Mouse (Mus musculus): ENCODE measurements around the gene Mat2a.
"Not testable (repeated sequence)": the region's sequence is repeated elsewhere in the genome, so short reads cannot be mapped to it uniquely, and the experiment has no call there.

Gene Mat2a

GRCm38 (mm10) chr6:72456567-72456966 lies 17.2 kb upstream of the Mat2a start:
- DNase-seq (ENCODE audit: low read depth, low spot score): no peak

DNA sequence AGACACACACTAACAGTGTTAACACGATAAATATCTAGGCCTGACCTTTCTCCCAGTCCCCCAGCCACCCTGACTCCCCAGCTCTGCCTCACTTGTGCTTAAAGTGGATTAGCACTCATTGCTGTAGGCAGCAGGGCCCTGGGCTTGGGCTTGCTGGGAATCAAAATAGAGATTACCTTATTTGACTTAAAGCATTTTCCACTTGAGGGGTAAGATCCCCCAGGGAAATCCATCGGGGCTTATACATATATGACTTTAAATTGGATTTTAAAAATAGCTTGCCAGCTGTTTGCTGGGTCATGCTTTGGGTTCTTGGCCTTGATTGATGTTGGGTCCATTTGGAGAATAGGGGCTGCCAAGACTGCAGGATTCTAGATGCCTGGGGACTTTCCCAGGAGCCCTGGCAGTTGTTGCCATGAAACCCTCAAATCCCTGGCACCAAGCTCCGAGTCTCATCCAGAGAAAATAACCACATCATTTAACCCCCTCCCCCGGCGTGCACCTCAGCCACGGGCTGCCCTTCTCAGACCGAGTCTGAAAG lies 15.5 kb upstream of the Mat2a start:
- peak; percentile 45 for DNase-seq (ENCODE audit: low read depth, low spot score)

GRCm38 (mm10) chr6:72454072-72454746 lies 14.9 kb upstream of the Mat2a start:
- no peak for DNase-seq (ENCODE audit: low read depth, low spot score)

DNA sequence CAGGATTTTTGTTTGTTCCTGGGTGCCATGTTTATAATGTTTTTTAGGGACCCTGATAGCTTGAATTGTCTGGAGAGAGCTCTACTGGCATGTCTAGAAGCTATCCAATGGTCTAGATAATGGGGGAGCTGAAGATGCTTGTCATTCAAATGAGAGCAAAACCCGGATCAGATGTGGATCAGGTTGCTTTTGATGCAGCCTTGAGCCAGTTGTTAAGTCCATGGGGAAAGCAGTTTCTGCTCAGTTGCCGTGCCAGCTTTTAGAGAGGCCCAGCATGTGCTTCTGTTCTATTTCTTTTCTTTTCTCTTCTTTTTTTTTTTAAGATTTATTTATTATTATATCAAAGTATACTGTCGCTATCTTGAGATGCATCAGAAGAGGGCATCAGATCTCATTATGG lies 14.2 kb upstream of the Mat2a start:
- DNase-seq (ENCODE audit: low read depth, low spot score): no peak

- DNase-seq (ENCODE audit: low read depth, low spot score): no peak
Observed at GRCm38 (mm10) chr6:72452329-72452728, 13.0 kb upstream of the Mat2a start.

- DNase-seq (ENCODE audit: low read depth, low spot score): not testable (repeated sequence)
Observed at GRCm38 (mm10) chr6:72451778-72452177, 12.4 kb upstream of the Mat2a start.

- DNase-seq (ENCODE audit: low read depth, low spot score): no peak
Observed at GRCm38 (mm10) chr6:72447487-72447886, 8.1 kb upstream of the Mat2a start.

GRCm38 (mm10) chr6:72445011-72445410 lies 5.7 kb upstream of the Mat2a start:
- DNase-seq (ENCODE audit: low read depth, low spot score): no peak

DNA sequence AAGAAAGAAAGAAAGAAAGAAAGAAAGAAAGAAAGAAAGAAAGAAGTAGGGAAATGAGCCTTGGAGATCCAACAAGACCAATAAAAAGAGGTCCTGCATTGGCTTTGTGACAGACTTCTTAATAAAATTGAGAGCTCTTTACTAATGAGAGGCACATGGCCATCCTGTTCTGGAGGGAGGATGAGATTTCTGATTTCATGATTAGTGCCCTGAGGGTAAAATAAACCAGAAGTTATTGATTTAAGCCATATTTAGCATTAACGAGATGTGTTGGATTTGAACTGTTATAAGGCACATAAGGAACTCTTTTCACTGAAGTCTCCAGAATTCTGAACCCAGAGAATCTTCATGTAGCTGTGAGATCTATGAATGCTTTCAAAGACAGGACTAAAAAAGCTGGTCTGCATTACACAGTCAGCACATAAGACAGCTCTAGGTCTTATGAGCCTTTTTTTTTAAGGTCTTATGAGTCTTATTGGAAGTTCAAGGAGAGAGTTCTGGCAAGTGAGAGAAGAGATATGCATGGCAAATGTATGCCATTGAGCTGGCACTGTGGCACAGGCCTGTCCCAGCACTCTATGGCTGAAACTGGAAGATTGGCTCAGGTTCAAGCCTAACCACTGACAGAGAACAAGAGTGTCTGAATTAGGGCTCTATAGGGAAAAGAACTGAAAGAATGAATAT lies 3.7 kb upstream of the Mat2a start:
- DNase-seq (ENCODE audit: low read depth, low spot score): no peak

DNA sequence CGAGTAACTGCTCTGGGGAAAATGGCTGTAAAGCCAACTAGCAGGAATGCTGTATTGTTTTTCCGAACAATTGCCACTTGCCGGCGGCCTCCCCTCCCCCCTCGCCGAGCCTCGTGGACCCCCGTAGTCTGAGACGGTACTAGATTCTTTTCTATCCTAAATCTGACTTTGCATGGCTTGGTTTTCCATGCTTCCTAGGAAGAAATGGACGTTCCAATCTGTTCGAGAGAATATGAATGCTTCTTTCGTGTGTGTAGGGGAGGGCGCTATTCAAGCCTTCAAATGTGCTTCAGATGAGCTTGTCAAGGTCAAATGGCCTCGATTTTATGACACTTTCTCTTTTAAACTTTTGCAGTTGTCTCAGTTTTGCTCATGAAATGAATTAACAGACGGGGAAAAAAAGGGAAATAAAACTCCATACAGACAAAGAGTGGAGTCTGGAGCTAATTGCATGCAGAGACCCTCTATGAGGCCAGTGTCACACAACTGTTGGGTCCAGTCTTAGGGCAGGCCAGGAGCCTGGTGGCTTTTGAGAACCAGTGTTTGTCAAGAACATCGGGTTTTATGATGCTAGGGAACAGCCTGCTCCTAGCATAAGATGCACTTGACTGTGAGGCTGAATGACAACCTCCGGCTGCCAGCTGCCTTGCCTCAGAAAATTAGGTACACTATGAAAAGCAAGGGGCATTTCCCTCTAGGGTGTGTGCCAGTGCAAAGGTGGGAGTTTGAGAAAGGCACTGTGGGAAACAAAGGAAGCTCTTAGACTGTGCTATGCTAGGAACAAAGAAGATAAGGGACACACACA lies 1.0 kb upstream of the Mat2a start:
- no peak for DNase-seq (ENCODE audit: low read depth, low spot score)

DNA sequence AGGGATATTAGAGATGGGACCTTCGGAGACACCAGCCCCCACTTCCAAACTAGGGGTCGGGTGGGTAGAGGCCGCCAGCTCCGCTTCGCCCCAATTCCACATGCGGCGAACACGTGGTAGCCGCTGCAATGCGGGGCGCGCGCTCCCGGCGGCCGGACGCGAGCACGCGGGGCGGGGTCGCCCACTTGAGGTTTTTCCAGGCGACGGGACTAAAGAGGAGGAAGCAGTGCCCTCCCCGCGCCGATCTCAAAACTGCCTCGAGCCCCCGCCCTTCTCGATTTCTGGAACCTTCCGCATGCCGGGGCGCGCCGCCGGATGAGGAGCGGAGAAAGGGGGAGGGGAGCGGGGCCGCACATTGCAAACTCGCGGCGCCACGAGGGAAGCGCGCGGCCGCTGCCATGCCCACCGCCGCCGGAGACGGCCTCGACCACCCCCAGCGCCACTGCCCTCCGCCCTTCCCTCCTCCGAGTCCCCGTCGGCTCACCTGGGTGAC lies 450 bp downstream of the Mat2a start:
- peak; percentile 88 for DNase-seq (ENCODE audit: low read depth, low spot score)

DNA sequence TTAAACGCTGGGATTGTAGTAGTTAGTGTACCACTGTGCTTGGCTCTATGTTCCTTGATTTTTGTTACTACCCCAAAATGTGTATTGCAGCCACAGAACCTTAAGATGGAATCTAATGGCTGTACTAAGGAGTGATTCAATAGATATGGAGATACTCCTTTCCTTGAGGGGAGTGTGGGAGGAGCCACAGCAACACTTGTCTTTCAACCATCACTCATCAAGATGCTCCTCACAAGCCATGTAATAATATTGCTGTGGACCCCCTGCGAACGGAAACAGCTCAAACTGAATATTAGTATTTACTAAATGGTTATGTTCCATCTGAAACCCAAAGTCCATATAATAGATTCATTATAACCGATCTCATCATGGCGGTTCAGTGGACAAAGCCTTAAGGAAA lies 1.1 kb downstream of the Mat2a start:
- peak; percentile 50 for DNase-seq (ENCODE audit: low read depth, low spot score)

DNA sequence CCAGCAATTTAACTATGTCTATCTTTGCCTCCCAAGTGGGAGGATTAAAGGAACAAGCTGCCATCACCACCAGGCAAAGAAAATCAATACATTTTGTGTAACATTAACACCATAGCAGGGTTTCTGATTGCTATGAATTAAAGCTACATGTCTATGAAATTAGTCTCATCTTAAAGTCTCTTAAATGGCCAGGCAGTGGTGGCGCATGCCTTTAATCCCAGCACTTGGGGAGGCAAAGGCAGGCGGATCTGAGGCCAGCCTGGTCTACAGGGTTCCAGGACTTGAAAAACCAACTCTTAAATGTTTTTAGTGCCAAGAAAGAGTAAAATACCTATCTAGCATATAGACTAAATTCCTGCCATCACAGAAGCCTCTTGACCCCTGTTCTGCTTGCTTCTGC lies 7.2 kb downstream of the Mat2a start:
- DNase-seq (ENCODE audit: low read depth, low spot score): no peak

DNA sequence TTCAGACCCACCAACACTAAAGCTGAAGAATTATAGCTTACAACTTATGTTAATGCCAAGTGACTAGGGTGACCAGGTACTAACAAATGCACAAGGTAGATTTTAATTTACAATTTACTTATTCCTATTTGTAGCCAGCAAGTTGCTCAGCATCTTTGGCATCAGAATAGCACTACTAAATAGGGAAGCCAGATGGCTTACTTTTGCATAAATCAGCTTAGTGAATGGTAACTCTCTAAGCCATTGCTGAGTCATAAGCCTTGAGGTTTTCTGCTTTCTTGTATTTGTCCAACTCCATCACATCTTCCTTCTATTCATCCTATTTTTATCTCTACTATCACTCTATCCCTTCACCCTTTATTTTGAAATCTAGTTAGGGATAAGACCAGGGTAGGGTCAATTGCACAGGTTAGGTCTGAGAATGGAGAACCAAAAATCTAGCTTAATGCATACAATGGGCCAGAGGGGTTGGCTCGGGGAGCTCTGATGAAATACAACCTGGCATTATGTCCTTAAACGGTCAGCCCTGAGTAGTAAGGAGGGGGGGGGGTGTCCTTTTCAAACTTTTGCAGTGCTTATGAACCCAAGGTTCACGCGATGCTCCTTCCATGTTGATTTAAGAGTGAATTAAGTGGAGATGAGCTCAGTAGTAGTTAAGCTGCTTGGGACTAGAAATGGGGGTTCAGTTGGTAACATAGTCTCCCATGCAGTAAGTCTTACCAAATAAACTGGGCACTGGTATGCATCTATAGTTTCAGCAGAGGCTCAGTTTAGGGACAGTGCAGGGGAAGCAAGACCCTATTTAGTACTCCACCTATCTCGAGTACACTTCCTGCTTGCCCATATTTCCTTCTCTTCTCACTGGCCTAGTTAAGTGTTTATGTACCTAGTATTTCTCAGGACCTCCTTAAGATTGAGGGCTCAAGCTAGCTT lies 8.1 kb downstream of the Mat2a start:
- peak; percentile 75 for DNase-seq (ENCODE audit: low read depth, low spot score)

- DNase-seq (ENCODE audit: low read depth, low spot score): no peak
Observed at GRCm38 (mm10) chr6:72429061-72429842, 10.1 kb downstream of the Mat2a start.

DNA sequence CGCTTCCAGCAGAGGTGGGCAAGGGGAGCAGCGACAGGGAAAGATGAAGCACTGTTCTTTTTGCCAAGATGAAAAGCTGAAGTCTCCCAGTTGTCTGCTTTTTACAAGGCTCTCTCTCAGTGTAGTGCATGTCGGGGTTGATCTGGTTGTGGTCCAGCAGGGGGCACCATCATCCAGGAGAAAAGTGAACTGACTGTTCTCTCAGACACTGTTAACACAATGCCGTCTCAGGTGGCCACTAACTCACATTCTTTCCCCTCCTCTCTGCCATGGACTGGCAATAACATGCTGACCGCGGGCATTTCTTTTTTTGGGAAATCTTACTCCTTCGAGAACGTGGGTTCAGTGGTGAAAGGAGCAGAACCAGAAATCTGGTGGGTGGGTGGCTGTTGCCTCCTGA lies 11.3 kb downstream of the Mat2a start:
- peak; percentile 92 for DNase-seq (ENCODE audit: low read depth, low spot score)

DNA sequence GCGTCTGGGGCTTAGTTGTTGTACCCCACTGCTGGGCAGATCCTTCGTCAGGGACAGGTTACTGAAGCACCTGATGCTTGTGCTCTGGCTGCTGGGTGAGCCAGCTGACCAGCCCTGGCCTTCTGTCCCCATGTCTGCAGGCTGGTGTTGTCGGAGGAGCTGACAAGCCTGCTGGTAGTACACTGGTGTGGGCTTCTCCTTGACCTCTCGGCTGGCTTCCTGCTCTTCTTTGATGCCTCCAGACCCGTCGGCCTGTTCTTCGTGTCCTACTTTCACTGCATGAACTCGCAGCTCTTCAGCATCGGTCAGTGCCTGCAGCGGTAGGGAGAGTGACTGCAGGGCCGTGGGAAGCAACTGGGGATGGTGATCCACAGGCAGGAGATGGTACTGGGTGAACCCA lies 13.7 kb downstream of the Mat2a start:
- no peak for DNase-seq (ENCODE audit: low read depth, low spot score)

DNA sequence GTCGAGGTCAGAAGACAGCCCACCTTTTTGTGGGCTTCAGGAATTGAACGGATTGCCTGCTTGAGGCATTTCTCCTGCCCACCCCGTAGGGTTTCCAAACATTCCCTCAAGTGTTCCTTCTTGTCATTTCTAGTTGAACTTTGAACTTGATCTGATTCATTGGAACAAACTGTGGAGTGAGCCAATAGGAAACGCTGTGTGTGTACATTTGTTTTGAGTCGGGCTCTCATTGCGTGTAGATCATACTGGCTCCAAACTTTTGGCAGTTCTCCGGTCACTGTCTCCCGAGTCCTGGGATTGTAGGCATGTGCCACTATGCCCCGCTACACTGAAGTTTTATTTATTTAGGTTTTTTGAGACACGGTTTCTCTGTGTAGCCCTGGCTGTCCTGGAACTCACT lies 18.5 kb downstream of the Mat2a start:
- DNase-seq (ENCODE audit: low read depth, low spot score): no peak

DNA sequence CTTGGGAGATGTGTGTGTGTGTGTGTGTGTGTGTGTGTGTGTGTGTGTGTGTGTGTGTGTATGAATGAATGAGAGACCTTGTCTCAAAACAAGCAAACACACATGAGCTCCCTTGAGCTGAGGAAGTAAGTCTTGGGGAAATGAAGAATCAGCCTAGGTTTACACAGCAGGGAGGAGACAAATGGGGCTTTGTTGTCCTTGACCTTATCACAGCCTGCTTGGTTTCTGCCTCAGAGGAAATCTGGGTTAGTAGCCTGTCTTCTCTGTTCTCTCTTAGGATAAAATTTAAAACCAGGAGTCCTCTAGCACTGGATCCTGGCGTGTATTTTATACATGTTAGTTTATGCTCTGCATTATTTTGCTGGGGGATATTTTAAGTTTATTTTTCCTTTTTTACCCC lies 19.6 kb downstream of the Mat2a start:
- DNase-seq (ENCODE audit: low read depth, low spot score): no peak

DNA sequence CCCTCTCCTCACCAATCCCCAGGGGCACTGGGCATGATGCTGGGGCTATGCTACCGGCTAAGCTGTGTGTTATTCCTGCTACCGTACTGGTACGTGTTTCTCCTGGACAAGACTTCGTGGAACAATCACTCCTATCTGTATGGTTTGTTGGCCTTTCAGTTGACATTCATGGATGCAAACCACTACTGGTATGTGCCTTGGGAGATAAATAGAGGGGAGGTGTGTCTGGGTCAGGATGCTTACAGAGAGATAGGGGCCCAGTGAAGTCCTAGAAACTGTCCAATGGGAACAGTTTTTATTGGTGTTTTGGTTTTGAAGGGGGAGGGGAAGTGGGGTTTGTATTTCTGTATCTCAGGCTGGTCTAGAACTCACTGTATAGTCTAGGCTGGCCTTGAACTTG lies 21.1 kb downstream of the Mat2a start:
- DNase-seq (ENCODE audit: low read depth, low spot score): no peak

Measured in 3T3-L1 (cell line).